Mouse (Mus musculus): ENCODE measurements around the gene Pex19.

Pex19 gene

DNA sequence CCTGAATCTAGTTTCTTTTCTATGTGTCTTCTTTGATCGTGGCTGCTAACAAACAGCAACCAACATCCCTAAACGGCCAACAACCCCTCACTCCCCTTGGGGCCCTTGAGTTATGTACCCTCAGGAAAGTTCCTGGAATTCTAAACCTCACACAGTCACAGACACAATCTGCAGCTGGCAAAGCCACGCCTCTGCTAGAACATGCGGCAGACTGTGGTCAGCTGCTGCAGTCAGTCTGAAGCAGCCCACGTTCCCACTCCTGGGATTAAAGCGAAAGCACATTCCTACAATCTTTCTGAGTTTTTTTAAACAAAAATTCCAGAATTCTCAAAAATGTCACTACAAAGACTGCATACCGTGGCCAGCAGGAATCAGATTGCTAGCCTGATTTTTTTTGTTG, 7.0 kb downstream of the Pex19 start:
- DNase-seq (ENCODE audit: low read depth, low spot score): peak; percentile 50

DNA sequence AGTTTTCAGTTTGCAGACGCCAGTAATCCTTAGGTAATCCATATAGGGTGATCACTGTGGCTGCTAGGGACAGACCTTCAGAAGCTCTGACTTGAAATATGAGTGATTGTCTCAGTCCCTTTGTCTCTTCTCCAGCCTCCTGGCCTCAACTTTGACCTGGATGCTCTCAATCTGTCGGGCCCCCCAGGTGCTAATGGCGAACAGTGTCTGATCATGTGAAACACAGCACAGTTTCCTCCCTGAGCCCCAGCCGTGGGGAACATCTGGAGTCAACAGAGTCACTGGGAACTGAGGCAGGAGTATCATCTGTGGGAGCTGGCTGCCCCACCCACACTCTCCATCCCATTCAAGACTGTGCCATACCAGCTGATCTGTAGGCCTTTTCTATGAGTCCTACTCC, 7.5 kb downstream of the Pex19 start:
- DNase-seq (ENCODE audit: low read depth, low spot score): no peak

DNA sequence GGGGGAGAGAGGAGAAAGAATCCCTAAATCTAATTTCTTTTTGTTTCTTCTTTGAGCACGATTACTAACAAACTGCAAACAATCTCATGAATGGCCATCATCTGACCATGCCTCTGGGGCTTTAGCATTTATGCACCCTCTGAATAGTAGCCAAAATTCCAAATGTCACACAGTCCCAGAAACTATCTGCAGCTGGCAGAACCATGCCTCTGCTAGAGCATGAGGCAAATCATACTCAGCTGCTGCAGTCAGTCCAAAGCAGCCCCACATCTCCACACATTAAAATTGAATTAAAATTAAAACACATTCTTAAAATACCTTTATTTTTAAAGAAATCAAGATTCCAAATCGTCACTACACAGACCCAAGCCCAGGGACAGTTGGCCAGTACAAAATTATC, 13.6 kb downstream of the Pex19 start:
- DNase-seq (ENCODE audit: low read depth, low spot score): no peak

DNA sequence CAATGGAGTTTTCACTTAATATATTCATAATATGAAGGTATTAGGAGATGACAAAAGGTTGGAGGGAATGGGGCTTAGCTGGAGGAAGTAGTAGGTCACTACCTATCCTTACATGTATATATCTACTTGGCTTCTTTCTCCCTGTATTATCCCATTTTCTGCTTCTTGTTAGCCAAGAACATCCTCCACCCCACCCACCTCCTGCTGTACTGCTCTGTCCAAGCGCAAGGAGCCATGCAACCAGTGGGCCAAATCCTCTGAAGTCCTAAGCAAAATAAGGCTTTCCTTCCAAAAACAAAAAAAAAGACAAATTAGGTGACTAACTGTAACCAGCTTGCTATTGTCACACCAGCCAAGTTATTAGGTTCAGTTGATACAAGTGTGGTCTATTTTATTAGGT, 14.3 kb downstream of the Pex19 start:
- DNase-seq (ENCODE audit: low read depth, low spot score): no peak

DNA sequence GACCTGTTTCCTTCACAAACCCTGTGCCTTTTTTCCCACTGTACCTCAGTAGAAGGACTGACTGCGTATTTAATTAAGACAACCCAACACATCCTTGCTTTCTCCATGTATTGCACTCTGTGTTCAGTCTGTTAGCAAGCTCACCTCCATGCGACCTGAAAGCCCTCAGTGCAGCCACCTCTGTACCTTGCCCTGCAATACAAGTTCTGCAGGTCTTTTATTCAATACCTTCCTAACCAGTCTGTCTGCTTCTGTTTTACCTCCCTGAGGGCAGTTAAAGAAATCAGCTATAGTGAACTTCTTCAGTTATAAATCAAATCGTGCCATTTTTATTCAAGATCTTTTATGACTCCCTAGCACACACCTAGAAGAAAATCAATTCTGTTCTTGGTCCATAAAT, 15.0 kb downstream of the Pex19 start:
- DNase-seq (ENCODE audit: low read depth, low spot score): no peak

DNA sequence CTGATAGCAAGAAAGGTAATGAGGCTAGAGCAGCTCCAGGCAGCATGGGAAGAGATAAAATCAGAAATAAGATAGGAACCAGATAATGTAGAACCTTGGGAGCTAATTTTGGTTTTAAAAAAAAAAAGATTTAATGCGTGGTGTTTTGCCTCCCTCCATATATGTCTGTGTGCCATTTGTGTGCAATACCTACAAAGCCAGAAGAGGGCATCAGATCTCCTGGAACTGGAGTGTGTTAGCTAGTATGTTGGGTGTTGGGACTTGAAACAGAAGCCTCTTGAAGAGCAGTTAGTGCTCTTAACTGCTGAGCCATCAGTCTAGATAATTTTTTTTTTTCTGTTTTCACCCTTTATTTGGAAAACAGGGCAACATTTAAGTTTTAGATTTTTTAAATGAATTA, 17.0 kb downstream of the Pex19 start:
- peak; percentile 68 for DNase-seq (ENCODE audit: low read depth, low spot score)

DNA sequence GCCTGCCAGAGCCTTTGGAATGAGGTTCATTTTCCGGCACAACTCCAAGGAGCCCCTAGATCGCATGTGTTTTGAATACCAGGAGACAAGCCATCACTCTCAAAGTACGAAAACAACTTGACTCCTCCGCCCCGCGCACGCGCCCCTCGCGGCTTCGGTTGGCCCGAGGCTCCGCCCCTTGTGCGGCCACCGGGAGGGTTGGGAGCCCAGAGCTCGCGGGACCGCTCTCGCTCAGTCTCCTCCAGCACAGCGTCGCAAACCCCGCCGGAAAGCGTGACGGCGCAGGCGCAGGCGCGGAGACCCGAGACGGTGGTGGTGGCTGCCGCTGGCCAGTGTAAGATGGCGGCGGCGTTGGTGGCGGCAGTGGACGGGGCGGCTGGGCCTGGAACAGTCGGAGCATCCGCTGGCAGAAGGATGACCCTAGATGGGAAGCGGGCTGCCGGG, 21.3 kb downstream of the Pex19 start, which contains the start of gene Dcaf8:
Dcaf8 (plus strand) TSS at position 250 of the 444 bp plus-strand sequence.
- DNase-seq (ENCODE audit: low read depth, low spot score): peak; percentile 98

DNA sequence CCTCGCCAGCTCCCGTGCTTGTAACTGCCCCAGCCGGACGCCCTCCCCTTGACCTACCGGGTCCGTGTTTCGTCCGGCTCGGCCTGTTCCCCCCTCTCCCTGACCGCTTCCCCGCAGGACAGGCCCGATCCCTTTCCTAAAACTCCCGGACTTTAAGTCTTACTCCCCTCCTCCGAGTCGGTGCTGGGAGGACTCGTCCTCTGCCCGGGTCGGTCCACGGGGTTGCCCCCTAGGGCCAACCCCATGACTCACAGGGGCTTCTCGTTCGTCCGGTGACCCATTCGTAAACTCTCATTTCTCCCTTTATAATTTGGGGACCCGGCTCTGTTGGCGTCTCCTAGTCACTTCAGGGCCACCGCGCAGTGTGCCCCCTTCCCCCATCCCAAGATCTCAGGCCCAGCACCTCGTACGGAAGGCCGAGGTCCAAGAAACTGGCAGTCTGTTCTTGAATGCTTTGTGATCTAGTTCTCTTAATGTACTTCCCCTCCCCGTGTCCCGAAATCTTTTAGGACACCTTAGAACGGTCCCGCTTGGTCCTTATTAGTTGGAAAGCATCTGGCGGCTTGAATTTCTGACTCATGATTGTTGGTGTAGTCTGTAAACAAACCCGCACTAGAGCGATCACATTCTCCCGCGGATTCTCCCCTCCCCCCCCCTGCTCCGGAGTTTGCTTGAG, 21.9 kb downstream of the Pex19 start:
- DNase-seq (ENCODE audit: low read depth, low spot score): peak; percentile 59

DNA sequence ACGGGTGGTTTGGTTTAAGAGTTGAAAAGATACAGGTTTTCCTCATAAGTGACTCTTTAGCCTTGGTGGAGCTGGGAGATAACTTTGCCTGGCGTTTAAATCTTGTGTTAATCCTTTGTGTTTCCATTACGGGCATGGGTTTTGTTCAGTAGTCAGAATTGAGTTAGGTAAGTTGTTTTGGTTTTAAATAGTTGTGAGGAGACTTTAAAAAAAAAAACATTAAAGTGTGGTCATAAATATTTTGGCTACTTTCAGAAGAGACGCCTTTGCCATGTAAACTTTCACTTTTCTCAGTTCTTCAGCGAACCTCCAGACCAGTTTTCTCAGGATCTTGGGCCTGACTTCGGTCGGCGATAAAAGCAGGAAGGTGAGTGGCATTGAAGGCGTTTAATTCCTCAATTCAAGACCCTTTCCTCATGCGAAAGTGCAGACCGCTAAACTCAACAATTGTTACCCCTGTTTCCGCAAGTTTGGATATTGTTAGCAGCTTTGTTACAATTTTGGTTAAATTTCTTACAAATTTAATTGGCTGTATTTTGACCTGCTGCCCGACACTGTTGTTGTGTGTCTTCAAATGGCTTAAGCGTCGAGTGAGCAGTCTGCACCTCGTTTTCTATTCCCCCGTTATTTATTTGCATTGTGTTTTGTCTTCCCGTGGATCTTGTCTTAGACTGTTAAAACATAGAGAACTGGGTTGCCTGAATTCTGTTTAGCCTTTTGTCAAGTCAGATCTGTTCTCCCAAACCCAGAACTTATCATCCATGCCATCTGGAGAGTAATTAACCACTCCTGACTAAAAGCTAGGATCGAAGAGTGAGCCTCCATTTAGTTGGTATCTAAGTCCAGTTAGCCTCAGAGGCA, 22.6 kb downstream of the Pex19 start:
- no peak for DNase-seq (ENCODE audit: low read depth, low spot score)

DNA sequence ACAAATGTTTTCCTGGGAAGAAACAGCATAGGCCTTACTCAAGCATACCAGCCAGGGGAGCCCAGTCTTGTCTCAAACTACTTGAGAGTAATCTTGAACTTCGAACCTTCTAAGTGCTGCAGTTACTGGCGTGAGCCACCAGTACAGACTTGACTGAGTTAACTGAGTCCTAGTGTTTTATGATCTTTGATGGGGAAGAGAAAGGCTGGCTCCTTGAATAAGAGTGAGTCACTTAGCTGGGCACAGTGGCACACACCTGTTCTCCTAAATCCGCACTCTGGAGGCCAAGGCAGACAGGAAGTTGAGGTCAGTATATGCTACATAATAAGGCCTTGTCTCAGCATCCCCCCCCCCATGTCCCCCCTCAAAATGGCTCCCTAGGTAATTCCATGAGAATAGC, 28.0 kb downstream of the Pex19 start:
- DNase-seq (ENCODE audit: low read depth, low spot score): no peak

DNA sequence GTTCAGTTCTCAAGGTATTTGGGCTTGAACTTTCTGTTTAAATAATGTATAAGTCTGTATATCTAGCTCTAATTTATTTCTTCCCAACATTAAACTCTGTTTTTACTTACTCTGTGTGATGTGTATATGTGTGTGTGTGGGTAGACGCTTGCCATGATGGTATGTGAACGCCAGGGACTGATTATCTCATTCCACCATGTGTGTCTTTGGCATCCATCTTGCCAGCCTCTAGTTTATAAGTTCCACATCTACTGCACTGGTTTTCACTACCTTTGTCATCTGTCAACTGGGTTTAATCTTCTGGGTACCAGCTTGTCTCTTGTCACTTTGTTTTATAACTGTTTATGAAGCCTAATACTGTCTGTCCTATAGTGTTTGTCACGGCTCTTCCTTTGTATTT, 29.0 kb downstream of the Pex19 start:
- DNase-seq (ENCODE audit: low read depth, low spot score): no peak

DNA sequence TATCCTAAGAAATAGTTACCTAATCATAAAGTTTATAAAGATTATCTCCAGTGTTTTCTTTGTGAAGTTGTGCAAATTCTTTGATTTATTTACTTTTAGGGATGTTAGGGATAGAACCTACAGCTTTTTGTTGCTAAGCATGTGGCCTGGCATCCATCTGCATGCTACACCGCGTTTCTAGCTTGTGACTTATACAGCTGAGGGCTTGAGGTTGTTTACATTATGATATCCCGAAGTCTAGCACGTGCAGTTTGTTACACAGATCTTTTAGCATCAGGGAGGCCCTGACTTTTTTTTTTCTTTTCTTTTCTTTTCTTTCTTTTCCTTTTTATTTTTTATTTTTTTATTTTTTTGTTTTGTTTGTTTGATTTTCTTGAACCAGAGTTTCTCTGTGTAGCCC, 33.4 kb downstream of the Pex19 start:
- no peak for DNase-seq (ENCODE audit: low read depth, low spot score)

DNA sequence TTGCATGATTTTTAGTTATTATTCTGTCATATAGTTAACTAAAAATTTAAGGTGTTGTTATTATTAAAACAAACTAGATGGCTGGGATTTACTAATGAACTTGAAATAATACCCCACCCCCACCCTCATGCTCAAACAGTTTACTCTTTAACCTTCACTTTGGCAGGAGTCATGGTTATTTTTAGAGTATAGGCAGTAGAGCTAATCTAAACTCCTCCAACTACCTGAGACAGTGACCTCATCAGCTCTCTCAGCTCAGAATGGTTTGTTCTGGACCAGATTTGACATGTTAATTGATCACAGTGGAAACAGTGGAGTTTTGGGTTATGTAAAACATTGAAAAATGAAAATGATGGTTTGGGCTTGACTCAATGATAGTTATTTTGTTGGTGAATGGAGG, 34.0 kb downstream of the Pex19 start:
- DNase-seq (ENCODE audit: low read depth, low spot score): peak; percentile 44

DNA sequence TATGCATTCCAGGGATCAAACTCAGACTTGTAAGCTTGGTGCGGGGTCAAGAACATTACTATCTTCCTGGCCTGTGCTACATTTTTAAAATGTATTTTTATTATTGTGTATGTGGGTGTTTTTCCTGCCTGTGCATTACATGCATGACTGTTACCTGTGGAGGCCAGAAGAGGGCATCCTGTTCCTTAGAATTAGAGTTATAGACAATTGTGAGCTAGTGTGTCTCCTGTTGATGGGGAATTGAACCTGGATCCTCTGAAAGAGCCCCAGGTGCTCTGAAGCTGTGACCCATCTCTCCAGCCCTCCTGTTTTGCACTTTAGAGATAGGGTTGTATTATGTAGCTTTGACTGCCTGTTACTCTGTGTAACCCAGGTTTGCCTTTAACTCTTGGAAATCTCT, 35.5 kb downstream of the Pex19 start:
- DNase-seq (ENCODE audit: low read depth, low spot score): no peak

DNA sequence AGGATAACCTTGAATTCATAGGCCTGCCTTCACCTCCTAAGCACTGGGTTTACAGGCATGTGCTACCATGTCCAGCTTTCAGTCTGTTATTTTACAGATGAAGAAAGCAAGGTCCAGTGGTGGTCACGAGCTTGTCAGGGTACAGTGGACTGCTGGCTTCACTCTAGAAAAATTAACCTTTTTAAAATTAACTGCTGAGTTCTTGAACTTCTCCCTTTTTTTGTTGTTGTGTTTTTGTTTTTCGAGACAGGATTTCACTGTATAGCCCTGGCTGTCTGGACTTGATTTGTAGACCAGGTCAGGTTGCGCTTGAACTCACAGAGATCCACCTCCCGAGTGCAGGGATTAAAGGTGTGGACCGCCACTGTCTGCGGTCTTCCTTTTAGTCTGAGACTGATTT, 36.4 kb downstream of the Pex19 start:
- DNase-seq (ENCODE audit: low read depth, low spot score): no peak

DNA sequence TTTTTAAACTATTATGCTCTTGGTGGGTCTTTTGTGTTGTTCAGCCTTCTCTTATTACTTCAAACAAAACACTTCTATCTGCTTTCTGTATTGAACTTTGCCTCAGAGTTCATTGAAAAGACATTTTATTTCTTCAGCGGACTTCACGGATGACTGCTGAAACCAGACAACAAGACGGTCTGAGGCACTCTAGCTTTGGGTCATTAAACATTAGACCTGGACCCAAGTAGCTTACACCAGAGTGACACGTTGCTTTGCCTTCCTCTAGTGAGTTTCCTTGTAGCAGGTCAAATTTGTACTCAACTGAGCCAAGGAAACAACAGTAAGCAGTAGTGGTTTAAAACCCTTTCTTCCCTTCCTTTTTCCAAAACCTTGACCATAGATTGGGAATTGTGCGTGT, 41.4 kb downstream of the Pex19 start:
- no peak for DNase-seq (ENCODE audit: low read depth, low spot score)

DNA sequence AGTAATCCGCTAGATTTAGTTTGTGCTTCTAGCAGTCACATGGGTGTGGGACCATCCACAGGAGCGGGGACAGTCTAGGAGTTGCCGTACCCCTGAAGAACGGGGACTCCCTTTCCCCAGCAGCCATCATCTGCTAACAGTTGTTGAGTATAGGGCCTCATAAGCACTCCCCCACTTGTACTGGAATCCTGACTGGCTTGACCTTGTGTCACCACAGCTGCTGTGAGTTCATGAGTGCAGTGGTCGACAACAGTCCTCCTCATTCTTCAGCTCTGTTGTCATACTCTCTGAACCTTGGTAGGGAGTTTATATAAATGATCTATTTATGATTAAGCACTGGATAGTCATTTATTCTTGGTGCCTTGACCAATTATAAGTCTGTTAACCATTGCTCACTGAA, 43.3 kb downstream of the Pex19 start:
- DNase-seq (ENCODE audit: low read depth, low spot score): no peak

DNA sequence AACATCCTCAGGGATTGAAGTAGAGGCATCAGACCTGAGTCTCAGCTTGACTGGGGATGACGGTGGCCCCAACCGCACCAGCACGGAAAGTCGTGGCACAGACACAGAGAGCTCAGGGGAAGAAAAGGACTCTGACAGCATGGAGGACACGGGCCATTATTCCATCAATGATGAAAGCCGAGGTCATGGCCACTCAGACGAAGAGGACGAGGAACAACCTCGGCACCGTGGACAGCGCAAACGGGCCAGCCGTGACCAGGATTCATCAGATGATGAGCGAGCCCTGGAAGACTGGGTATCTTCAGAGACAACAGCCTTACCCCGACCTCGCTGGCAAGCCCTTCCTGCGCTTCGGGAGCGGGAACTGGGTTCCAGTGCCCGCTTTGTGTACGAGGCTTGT, 45.8 kb downstream of the Pex19 start:
- DNase-seq (ENCODE audit: low read depth, low spot score): no peak

DNA sequence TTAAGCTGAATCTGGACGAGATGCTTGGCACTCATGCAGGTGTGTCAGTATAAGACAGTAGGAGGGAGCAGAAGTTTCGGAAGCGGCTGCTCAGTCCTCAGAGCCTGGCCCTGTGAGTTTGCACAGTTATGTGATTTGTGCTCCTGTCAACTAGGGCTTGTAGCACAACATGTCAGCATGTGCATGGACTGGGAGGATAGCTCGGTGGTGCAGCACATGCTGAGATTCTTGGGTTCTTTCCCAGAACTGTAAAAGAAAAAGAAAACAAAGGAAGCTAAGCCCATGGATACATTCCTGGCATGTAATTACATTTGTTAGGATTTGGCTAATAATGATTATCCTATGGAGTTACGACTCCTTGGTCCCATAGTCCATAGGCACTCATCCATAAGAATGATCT, 46.6 kb downstream of the Pex19 start:
- DNase-seq (ENCODE audit: low read depth, low spot score): no peak

DNA sequence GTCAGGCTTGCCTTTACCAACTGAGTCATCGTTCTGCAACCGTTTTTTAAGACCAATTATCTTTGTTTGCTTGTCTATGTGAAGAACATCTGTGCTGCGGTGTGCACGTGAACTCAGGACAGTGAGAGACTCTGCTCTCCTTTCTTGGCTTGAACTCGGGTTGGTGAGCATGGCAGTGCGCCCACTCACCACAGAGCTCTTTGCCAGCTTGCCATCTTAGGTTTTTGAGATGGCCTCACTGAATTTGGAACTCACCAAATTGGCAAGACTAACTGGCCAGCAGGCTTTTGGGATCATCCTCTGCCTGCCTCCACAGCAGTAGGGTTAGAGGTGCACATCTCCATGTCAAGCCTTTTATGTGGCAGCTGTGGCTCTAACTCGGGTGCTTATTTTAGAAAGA, 51.2 kb downstream of the Pex19 start:
- DNase-seq (ENCODE audit: low read depth, low spot score): no peak

DNA sequence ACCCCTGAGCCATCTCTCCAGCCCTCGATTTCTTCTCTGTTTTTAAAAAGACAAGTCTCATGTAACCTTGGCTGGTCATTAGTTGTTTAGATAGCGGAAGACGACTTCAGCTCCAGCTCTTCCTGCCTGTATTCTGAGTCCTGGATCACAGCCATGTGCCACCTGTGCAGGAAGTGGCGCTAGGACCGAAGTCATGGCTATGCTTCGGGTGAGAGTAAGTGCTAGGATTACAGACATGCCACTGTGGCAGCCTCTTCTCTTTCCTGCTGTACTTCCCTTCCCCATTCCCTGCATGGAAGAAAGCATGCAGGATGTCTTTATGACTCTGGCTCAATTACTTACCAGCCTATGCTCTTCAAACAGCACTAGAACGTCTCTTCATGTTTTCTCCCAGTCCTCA, 52.5 kb downstream of the Pex19 start:
- DNase-seq (ENCODE audit: low read depth, low spot score): no peak

DNA sequence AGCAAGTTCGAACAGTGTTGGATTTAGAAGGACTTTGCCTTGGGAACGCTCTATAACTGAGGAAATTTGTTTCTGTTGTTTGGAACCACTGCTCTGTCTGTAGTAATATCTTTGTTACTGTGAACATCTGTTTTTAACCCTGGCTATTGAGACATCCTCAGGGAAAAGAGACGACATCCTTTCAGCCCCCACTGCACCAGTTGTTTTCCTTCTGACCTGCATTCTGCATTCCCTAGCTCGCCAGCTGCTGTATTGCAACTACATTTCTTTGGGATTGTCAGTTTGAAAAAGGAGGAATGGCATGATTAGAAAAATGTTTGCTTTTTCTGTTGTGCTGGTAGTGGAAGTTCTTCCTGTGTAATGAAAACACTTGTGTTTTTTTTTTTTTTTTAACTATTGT, 54.3 kb downstream of the Pex19 start:
- DNase-seq (ENCODE audit: low read depth, low spot score): no peak

DNA sequence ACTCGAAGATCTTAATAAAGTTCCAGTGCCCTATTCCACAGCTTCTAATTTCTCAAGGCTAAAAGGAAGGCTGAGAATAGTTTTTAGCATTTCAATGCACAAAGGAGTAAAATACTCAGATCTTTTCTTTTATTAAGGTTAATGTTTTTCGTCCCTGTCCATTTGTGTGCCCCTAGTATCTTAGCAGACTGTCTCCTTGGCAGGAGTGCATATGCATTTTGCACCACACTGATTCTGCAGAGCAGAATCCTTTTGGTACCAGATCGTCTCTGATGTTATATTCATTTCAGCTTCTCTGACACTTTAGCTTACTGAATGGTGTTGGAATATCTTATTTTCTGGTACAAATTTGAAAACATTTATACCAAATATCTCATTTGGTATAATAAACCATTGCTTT, 55.2 kb downstream of the Pex19 start:
- DNase-seq (ENCODE audit: low read depth, low spot score): no peak

Measured in skeletal muscle tissue, adult 2 months (tissue).